Mouse (Mus musculus): ENCODE results near the gene Chac2.
"Not testable (repeated sequence)": the region's sequence is repeated elsewhere in the genome, so short reads cannot be mapped to it uniquely, and the experiment has no call there.

The Chac2 gene

GRCm38 (mm10) chr11:30985877-30986624 lies at the start of gene Chac2:
Chac2 (minus strand) TSS chr11:30986350.
- peak; percentile 63 to 66 for DNase-seq

- DNase-seq: no peak
These were observed 48.8 kb upstream of the Chac2 start for GRCm38 (mm10) chr11:31034958-31035357.

- DNase-seq: not testable (repeated sequence)
These were observed 31.3 kb upstream of the Chac2 start for GRCm38 (mm10) chr11:31017466-31017865.

DNA sequence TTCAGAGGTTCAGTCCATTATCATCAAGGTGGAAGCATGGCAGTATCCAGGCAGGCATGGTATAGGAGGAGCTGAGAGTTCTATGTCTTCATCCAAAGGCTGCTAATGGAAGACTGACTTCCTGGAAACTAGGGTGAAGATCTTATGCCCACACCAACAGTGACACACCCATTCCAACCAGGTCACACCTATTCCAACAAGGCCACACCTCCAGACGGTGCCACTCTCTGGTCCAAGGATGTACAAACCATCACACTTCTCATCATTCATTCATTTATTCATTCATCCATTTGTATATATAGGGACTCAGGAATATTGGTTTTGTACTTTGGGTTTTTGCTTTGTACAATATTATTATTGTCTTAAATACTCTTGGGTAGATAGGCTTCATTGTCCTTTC lies 23.5 kb upstream of the Chac2 start:
- not testable (repeated sequence) for DNase-seq

- no peak for DNase-seq
These were observed 15.2 kb upstream of the Chac2 start for GRCm38 (mm10) chr11:31001169-31001908.

- DNase-seq: no peak
These were observed 13.9 kb upstream of the Chac2 start for GRCm38 (mm10) chr11:31000028-31000427.

GRCm38 (mm10) chr11:30998704-30999103 lies 12.6 kb upstream of the Chac2 start:
- DNase-seq: no peak

GRCm38 (mm10) chr11:30998199-30998598 lies 12.0 kb upstream of the Chac2 start:
- DNase-seq: no peak

- DNase-seq: no peak
These were observed 10.5 kb upstream of the Chac2 start for GRCm38 (mm10) chr11:30996670-30997069.

- DNase-seq: no peak
These were observed 471 bp upstream of the Chac2 start for GRCm38 (mm10) chr11:30986625-30987017.

GRCm38 (mm10) chr11:30985237-30985636 lies 913 bp downstream of the Chac2 start:
- no peak for DNase-seq

DNA sequence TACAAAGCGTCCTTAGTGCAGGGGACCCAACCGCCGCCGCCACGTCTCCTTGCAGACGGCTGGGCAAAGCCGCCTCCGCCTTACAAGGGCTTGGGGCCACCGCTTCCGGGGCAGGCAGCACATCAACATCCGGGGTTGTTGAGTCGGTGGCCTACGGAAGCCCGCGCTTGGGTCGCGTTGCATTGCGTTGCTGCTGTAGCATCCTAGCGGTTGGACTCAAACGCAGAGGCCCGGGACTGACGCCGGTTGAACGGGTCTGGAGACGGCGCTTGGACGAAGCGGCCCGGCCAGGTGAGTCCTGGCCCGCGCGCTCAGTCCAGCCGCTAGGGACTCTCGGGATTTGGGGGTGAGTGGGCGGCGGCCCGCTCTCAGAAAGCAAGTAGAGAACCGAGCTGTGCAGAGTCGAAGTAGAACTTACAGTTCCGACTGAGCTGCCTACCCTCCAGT lies 31.8 kb downstream of the Chac2 start, which contains the start of gene Erlec1:
TSS of gene Erlec1 (minus strand) at position 57 of the 447 bp plus-strand sequence.
- DNase-seq: peak; percentile 74 to 76

- peak; percentile 38 to 44 for DNase-seq
These were observed 32.5 kb downstream of the Chac2 start for GRCm38 (mm10) chr11:30953469-30954154.

- DNase-seq: no peak
These were observed 33.3 kb downstream of the Chac2 start for GRCm38 (mm10) chr11:30952829-30953228.

- DNase-seq: no peak
These were observed 42.6 kb downstream of the Chac2 start for GRCm38 (mm10) chr11:30943522-30943921.

- DNase-seq: no peak
These were observed 57.7 kb downstream of the Chac2 start for GRCm38 (mm10) chr11:30928498-30928897.

GRCm38 (mm10) chr11:30928079-30928478 lies 58.1 kb downstream of the Chac2 start:
- no peak for DNase-seq

All from spleen, adult 18-20 months (tissue).